Mouse (Mus musculus) midbrain, postnatal 0 days (tissue): ENCODE data around the gene Kctd17. TPM values are rescaled to one million over a fixed set of nuclear protein-coding genes. Genes with fewer than 3 reads are reported as not detected.

ENCODE experiments used
- ATAC-seq: fragments of 200-750 bp; cut with Nextera tagmentation; 2 replicates; pipeline ENCODE4 v1.8.0; 2017; ENCODE audit warnings: moderate number of reproducible peaks, mild to moderate bottlenecking, moderate TSS enrichment, moderate library complexity; ENCODE audit not compliant: low FRiP score
- DNase-seq: peaks from one replicate; pipeline ENCODE4 v3.0.0-alpha.2; 2015; ENCODE audit warnings: low spot score
- H3K27ac ChIP-seq: fragments of 300-500 bp; sonication (generic); 2 replicates; pipeline ENCODE4 v1.5.1; 2014; ENCODE audit warnings: low read depth, mild to moderate bottlenecking, low read length, mixed read lengths
- H3K27me3 ChIP-seq: fragments of 300-500 bp; sonication (generic); 2 replicates; pipeline ENCODE4 v1.6.1; 2014; ENCODE audit warnings: low read length, control low read depth, mixed read lengths; ENCODE audit not compliant: insufficient read depth
- H3K36me3 ChIP-seq: fragments of 300-500 bp; sonication (generic); 2 replicates; pipeline ENCODE4 v1.6.1; 2014; ENCODE audit warnings: low read length, control low read depth, mixed read lengths; ENCODE audit not compliant: insufficient read depth
- H3K4me1 ChIP-seq: fragments of 300-500 bp; sonication (generic); 2 replicates; pipeline ENCODE4 v1.6.1; 2014; ENCODE audit warnings: mild to moderate bottlenecking, control low read depth, antibody characterized with exemption, low read length, mixed read lengths; ENCODE audit not compliant: insufficient read depth
- H3K4me2 ChIP-seq: fragments of 300-500 bp; sonication (generic); 2 replicates; pipeline ENCODE4 v1.6.1; 2014; ENCODE audit warnings: low read depth, mild to moderate bottlenecking, low read length, mixed read lengths; ENCODE audit not compliant: poor library complexity, severe bottlenecking
- H3K4me3 ChIP-seq: fragments of 300-500 bp; sonication (generic); 2 replicates; pipeline ENCODE4 v1.5.1; 2014; ENCODE audit warnings: low read depth, mild to moderate bottlenecking, low read length, moderate library complexity
- H3K9ac ChIP-seq: fragments of 300-500 bp; sonication (generic); replicated peaks from 2 replicates; pipeline ENCODE4 v1.6.1; 2014; ENCODE audit warnings: mild to moderate bottlenecking, low read length, moderate library complexity, mixed read lengths; ENCODE audit not compliant: poor library complexity, severe bottlenecking
- H3K9me3 ChIP-seq: fragments of 300-500 bp; sonication (generic); 2 replicates; pipeline ENCODE4 v1.6.1; 2016; ENCODE audit warnings: low read length, control low read depth
- CTCF ChIP-seq: IDR thresholded peaks from 2 replicates; pipeline ENCODE4 v1.5.1; 2016; ENCODE audit warnings: antibody characterized with exemption, mild to moderate bottlenecking
- WGBS: fragments of 180-500 bp; shearing (Covaris S2); extraction: QIAGEN DNeasy Blood & Tissue Kit; methylation state at CpG from one replicate; pipeline ENCODE4 v1.1.7; 2014; 5-methylcytosine and 5-hydroxymethylcytosine counted together
- polyA plus RNA-seq: library from polyadenylated mRNA; unstranded; fragments of >200 nt; fragmentation: Nextera tagmentation; extraction: Ambion mirVana; gene quantifications from 2 replicates; pipeline ENCODE4 v1.2.1, GENCODE M21; 2015
- total RNA-seq: library from RNA; depleted of rRNA; stranded (reverse); fragments of >200 nt; gene quantifications from 2 replicates; pipeline ENCODE4 v1.2.3, GENCODE M21; 2014

Kctd17 gene
- total and polyA plus RNA-seq, 2 experiments from 2014 or later, result 152 to 164 TPM

GRCm38 (mm10) chr15:78402423-78402822, 25.9 kb upstream of the Kctd17 start:
- DNase-seq (no peak), ATAC-seq (no peak)
- no peaks in the 10 kb centered on the region for H3K36me3 ChIP-seq
- no peak overlapping the region for H3K9ac ChIP-seq
- no peaks in the 10 kb centered on the region for H3K27me3 ChIP-seq
- no peak overlapping the region for H3K27ac ChIP-seq
- 78% methylated on average over 7 of the region's 7 CpGs for WGBS
- no peak for TF ChIP-seq CTCF
- H3K4me2 ChIP-seq, result no peak overlapping the region
- H3K4me3 ChIP-seq, result no peak overlapping the region
- H3K4me1 ChIP-seq, result peaks cover 10% of the 10 kb centered on the region; the same call in 1 of the 2 replicates
- H3K9me3 ChIP-seq, result no peaks in the 10 kb centered on the region

DNA sequence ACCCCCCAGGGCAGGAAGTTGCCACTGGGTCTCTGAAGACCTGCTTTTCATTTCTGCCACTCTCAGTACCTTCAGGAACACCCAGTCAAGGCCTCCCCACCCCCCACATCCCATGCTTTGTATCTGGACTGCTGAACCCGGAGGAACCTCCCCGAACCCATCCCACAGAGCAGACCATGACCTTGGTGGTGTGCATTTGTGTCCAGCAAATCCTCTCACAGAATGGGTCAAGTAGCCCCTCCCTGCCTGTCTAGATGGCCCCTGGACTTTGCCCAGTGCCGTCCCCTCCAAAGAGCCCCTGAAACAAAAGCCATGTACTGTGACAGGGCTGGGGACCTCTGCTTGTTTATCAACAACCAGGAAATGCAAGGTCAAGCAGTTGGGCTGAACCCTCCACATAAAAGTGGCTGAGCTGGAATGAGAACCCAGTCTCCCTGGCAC, 25.0 kb upstream of the Kctd17 start:
- H3K9me3 ChIP-seq, result no peaks in the 10 kb centered on the region
- DNase-seq, result no peak
- no peak overlapping the region for H3K4me2 ChIP-seq
- no peak for ATAC-seq
- H3K27me3 ChIP-seq, result 0 out of 2 replicates have a peak, but pooled peaks cover 3% of the 10 kb centered on the region
- 44% methylated on average over 3 of the region's 3 CpGs for WGBS
- TF ChIP-seq CTCF, result no peak
- H3K4me1 ChIP-seq, result peaks cover 14% of the 10 kb centered on the region
- H3K27ac ChIP-seq, result peak overlapping the region; percentile 58
- no peak overlapping the region for H3K9ac ChIP-seq
- no peak overlapping the region for H3K4me3 ChIP-seq
- no peaks in the 10 kb centered on the region for H3K36me3 ChIP-seq

GRCm38 (mm10) chr15:78403896-78404295, 24.5 kb upstream of the Kctd17 start:
- H3K27me3 ChIP-seq, result peaks cover 9% of the 10 kb centered on the region; the same call in 1 of the 2 replicates
- no peak overlapping the region for H3K4me3 ChIP-seq
- H3K27ac ChIP-seq, result peak overlapping the region; percentile 58; the same call in 1 of the 2 replicates
- no peak overlapping the region for H3K4me2 ChIP-seq
- no peak overlapping the region for H3K9ac ChIP-seq
- ATAC-seq (no peak), DNase-seq (peak; percentile 89)
- no peaks in the 10 kb centered on the region for H3K36me3 ChIP-seq
- H3K4me1 ChIP-seq, result peaks cover 14% of the 10 kb centered on the region
- WGBS, result 40% methylated on average over 1 of the region's 1 CpGs
- no peak for TF ChIP-seq CTCF
- H3K9me3 ChIP-seq, result no peaks in the 10 kb centered on the region

- Histone ChIP-seq H3K27me3 (peaks cover 20% of the 10 kb centered on the region; the same call in 1 of the 2 replicates), H3K36me3 (no peaks in the 10 kb centered on the region), H3K9ac (no peak overlapping the region; the same call in 1 of the 2 replicates), H3K4me2 (peak overlapping the region; percentile 91), H3K4me1 (peaks cover 18% of the 10 kb centered on the region), H3K27ac (peak overlapping the region; percentile 87; the same call in 1 of the 2 replicates), H3K9me3 (no peaks in the 10 kb centered on the region), H3K4me3 (peak overlapping the region; percentile 52)
- no peak for DNase-seq
- ATAC-seq, result no peak
- no peak for TF ChIP-seq CTCF
- WGBS, result 57% methylated on average over 11 of the region's 11 CpGs
Measured at GRCm38 (mm10) chr15:78405098-78405497, 23.3 kb upstream of the Kctd17 start.

- Histone ChIP-seq H3K4me2 (peak within 1 kb of the TSS; percentile 91), H3K36me3 (no peaks in the 10 kb centered on the region), H3K4me3 (peak within 1 kb of the TSS; percentile 52), H3K9me3 (no peaks in the 10 kb centered on the region), H3K27ac (peak within 1 kb of the TSS; percentile 87), H3K9ac (peak within 1 kb of the TSS; percentile 84), H3K27me3 (peaks cover 21% of the 10 kb centered on the region; the same call in 1 of the 2 replicates), H3K4me1 (peaks cover 18% of the 10 kb centered on the region)
- whole genome bisulfite sequencing, result 2% methylated on average over 33 of the region's 34 CpGs
- ATAC-seq (peak; percentile 62), DNase-seq (peak; percentile 93)
- TF ChIP-seq CTCF, result no peak
Measured at GRCm38 (mm10) chr15:78405517-78406211, 22.7 kb upstream of the Kctd17 start, which contains the start of gene Tst. Gene Tst (minus strand): TSS chr15:78405907.
